Mouse (Mus musculus) erythroblast, embryonic 14.5 days (primary cell): ENCODE data around the gene Pfdn6.

Experiments
- GATA1 ChIP-seq: IDR thresholded peaks from 2 replicates; pipeline ENCODE4 v1.6.1; 2012; ENCODE audit warnings: low read length, inconsistent platforms, mixed read lengths
- TAL1 ChIP-seq: IDR thresholded peaks from 3 replicates; pipeline ENCODE4 v1.6.1; 2012; ENCODE audit warnings: low read length, inconsistent platforms, mixed read lengths

DNA sequence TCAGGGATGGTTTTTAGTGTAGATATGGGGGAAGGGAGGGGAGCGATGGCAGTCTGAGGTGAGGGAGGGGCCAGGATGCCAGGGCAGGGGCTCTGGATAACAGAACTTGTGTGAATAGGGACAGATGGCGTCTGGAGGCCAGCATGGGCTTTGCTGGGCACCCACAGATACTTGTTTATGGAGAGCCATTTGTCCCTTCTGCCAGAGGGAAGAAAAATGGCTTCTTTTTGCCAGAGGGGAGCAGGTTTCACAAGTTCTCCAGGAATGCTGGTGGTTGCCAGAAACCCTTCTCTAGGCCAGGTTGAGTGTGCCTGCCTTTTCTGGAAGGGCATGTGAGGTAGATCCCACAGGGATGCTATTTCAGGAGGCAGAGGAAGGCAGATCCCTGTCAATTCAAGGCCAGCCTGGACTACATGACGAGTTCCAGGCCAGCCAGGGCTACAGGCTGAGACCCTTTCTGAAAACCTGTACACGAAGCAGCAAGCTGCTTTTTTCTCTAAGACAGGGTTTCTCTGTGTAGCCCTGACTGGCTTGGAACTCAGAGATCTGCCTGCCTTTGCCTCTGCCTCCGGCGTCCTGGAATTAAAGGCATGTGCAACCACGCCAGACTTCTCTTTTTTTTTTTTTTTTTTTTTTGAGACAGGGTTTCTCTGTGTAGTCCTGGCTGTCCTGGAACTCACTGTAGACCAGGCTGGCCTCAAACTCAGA lies 39.7 kb downstream of the Pfdn6 start:
- TF ChIP-seq GATA1 = no peak
- no peak for TF ChIP-seq TAL1
